Mouse (Mus musculus): ENCODE measurements around the gene Numb. TPM values are rescaled to one million over a fixed set of nuclear protein-coding genes. Genes with fewer than 3 reads are reported as not detected.
"Not testable (repeated sequence)": the region's sequence is repeated elsewhere in the genome, so short reads cannot be mapped to it uniquely, and the experiment has no call there.

Gene Numb
- polyA plus RNA-seq, 1 experiment from 2014 or later: 15.9 TPM

DNA sequence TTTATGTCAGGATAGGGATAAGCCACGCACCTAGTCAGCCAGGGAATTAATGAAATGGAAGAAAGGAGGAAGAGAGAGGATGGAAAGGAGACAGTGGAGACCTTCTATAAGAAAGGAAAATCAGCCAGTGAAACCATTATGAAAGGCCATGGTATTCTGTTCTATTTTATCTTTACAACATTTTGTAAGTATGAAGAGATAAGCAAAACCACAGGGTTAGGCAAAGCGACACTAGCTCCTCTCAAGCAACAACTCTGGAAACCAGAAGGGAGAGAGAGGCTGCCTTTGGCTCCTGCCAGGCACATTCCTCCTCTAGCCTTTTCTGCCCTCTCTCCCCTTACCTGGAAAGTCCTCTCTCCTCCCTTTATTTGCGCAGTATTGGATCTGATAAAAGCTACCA lies 20.2 kb upstream of the Numb start:
- H3K9me3 ChIP-seq (replicated peaks): no peaks in the 10 kb centered on the region
- no peaks in the 10 kb centered on the region for H3K36me3 ChIP-seq (replicated peaks)
- peaks cover 39% of the 10 kb centered on the region for H3K4me1 ChIP-seq (replicated peaks)
- no peak overlapping the region for H3K4me3 ChIP-seq (replicated peaks)
- 40% methylated on average over 3 of the region's 3 CpGs for WGBS (ENCODE audit: insufficient replicate concordance)
- H3K4me2 ChIP-seq: peak overlapping the region; percentile 8; the same call in 1 of the 2 replicates
- H3K9ac ChIP-seq: no peak overlapping the region
- H3K27me3 ChIP-seq: no peaks in the 10 kb centered on the region
- H3K27ac ChIP-seq (replicated peaks): 0 out of 2 replicates have a peak overlapping the region, but pooled peaks have one; percentile 4
- peak; percentile 47; the same call in 1 of the 2 replicates for ATAC-seq (ENCODE audit: insufficient read depth)

- no peak for ATAC-seq (ENCODE audit: insufficient read depth)
- H3K27me3 ChIP-seq: no peaks in the 10 kb centered on the region
- WGBS (ENCODE audit: insufficient replicate concordance): 54% methylated on average over 4 of the region's 4 CpGs
- no peaks in the 10 kb centered on the region for H3K9me3 ChIP-seq (replicated peaks)
- H3K9ac ChIP-seq: no peak overlapping the region
- peaks cover 38% of the 10 kb centered on the region for H3K4me1 ChIP-seq (replicated peaks)
- no peak overlapping the region for H3K4me3 ChIP-seq (replicated peaks)
- H3K36me3 ChIP-seq (replicated peaks): no peaks in the 10 kb centered on the region
- no peak overlapping the region for H3K4me2 ChIP-seq
- H3K27ac ChIP-seq (replicated peaks): no peak overlapping the region
These were observed 18.3 kb upstream of the Numb start for GRCm38 (mm10) chr12:83940031-83940430.

- Histone ChIP-seq H3K4me3 (replicated peaks) (no peak overlapping the region), H3K27me3 (no peaks in the 10 kb centered on the region), H3K27ac (replicated peaks) (no peak overlapping the region), H3K36me3 (replicated peaks) (no peaks in the 10 kb centered on the region), H3K9me3 (replicated peaks) (no peaks in the 10 kb centered on the region), H3K4me2 (no peak overlapping the region), H3K4me1 (replicated peaks) (peaks cover 38% of the 10 kb centered on the region), H3K9ac (no peak overlapping the region)
- no peak for ATAC-seq (ENCODE audit: insufficient read depth)
- WGBS (ENCODE audit: insufficient replicate concordance): 59% methylated on average over 2 of the region's 2 CpGs
These were observed 17.6 kb upstream of the Numb start for GRCm38 (mm10) chr12:83939332-83939731.

- not testable (repeated sequence) for H3K27me3 ChIP-seq; H3K9ac ChIP-seq; H3K4me2 ChIP-seq; H3K9me3 ChIP-seq (replicated peaks); ATAC-seq (ENCODE audit: insufficient read depth); H3K36me3 ChIP-seq (replicated peaks); H3K4me3 ChIP-seq (replicated peaks); H3K27ac ChIP-seq (replicated peaks)
- WGBS (ENCODE audit: insufficient replicate concordance): 45% methylated on average over 1 of the region's 1 CpGs
- peaks cover 38% of the 10 kb centered on the region for H3K4me1 ChIP-seq (replicated peaks)
These were observed 16.9 kb upstream of the Numb start for GRCm38 (mm10) chr12:83938592-83938991.

- H3K4me2 ChIP-seq: no peak overlapping the region
- peaks cover 38% of the 10 kb centered on the region for H3K4me1 ChIP-seq (replicated peaks)
- no peaks in the 10 kb centered on the region for H3K36me3 ChIP-seq (replicated peaks)
- no peak for ATAC-seq (ENCODE audit: insufficient read depth)
- no peaks in the 10 kb centered on the region for H3K9me3 ChIP-seq (replicated peaks)
- no peak overlapping the region for H3K9ac ChIP-seq
- H3K4me3 ChIP-seq (replicated peaks): no peak overlapping the region
- no peak overlapping the region for H3K27ac ChIP-seq (replicated peaks)
- 60% methylated on average over 10 of the region's 10 CpGs for WGBS (ENCODE audit: insufficient replicate concordance)
- no peaks in the 10 kb centered on the region for H3K27me3 ChIP-seq
These were observed 15.9 kb upstream of the Numb start for GRCm38 (mm10) chr12:83937600-83937999.

- Histone ChIP-seq H3K27ac (replicated peaks) (peak overlapping the region; percentile 59), H3K4me2 (no peak overlapping the region), H3K9me3 (replicated peaks) (no peaks in the 10 kb centered on the region), H3K27me3 (no peaks in the 10 kb centered on the region; the same call in 1 of the 2 replicates), H3K36me3 (replicated peaks) (no peaks in the 10 kb centered on the region), H3K4me1 (replicated peaks) (peaks cover 12% of the 10 kb centered on the region), H3K4me3 (replicated peaks) (no peak overlapping the region), H3K9ac (no peak overlapping the region)
- ATAC-seq (ENCODE audit: insufficient read depth): peak; percentile 41; the same call in 1 of the 2 replicates
- whole genome bisulfite sequencing (ENCODE audit: insufficient replicate concordance): 1% methylated on average over 2 of the region's 2 CpGs
These were observed 7.6 kb upstream of the Numb start for GRCm38 (mm10) chr12:83929186-83929804.

DNA sequence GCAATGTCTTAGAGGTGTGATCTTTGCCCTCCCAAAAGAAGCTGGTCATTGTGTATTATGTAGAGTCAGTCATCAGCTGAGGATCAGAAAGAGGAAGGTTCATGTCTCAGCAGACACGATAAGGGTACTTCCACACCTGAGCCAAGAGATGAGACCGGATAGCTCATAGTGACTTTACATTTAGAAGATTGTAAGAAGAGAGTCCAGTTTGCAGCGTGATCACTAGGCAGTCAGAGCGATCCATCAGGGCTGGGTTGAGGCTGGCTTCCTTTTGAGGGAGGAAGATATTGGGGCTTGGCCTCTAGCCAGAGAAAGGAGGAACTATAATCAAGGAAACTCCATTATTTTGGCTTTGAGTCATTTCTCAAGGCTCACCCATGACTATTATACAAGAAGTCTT lies 6.0 kb upstream of the Numb start:
- ATAC-seq (ENCODE audit: insufficient read depth): no peak
- no peaks in the 10 kb centered on the region for H3K9me3 ChIP-seq (replicated peaks)
- WGBS (ENCODE audit: insufficient replicate concordance): 18% methylated on average over 4 of the region's 4 CpGs
- H3K27me3 ChIP-seq: no peaks in the 10 kb centered on the region; the same call in 1 of the 2 replicates
- H3K36me3 ChIP-seq (replicated peaks): no peaks in the 10 kb centered on the region
- no peak overlapping the region for H3K4me2 ChIP-seq
- H3K4me1 ChIP-seq (replicated peaks): peaks cover 25% of the 10 kb centered on the region
- no peak overlapping the region for H3K9ac ChIP-seq
- no peak overlapping the region for H3K4me3 ChIP-seq (replicated peaks)
- no peak overlapping the region for H3K27ac ChIP-seq (replicated peaks)

- no peaks in the 10 kb centered on the region for H3K9me3 ChIP-seq (replicated peaks)
- H3K4me2 ChIP-seq: no peak overlapping the region
- H3K27me3 ChIP-seq: no peaks in the 10 kb centered on the region; the same call in 1 of the 2 replicates
- 57% methylated on average over 2 of the region's 2 CpGs for WGBS (ENCODE audit: insufficient replicate concordance)
- peaks cover 30% of the 10 kb centered on the region for H3K4me1 ChIP-seq (replicated peaks)
- H3K27ac ChIP-seq (replicated peaks): no peak overlapping the region
- H3K9ac ChIP-seq: no peak overlapping the region
- no peaks in the 10 kb centered on the region for H3K36me3 ChIP-seq (replicated peaks)
- H3K4me3 ChIP-seq (replicated peaks): no peak overlapping the region
- no peak for ATAC-seq (ENCODE audit: insufficient read depth)
These were observed 4.3 kb upstream of the Numb start for GRCm38 (mm10) chr12:83926061-83926460.

DNA sequence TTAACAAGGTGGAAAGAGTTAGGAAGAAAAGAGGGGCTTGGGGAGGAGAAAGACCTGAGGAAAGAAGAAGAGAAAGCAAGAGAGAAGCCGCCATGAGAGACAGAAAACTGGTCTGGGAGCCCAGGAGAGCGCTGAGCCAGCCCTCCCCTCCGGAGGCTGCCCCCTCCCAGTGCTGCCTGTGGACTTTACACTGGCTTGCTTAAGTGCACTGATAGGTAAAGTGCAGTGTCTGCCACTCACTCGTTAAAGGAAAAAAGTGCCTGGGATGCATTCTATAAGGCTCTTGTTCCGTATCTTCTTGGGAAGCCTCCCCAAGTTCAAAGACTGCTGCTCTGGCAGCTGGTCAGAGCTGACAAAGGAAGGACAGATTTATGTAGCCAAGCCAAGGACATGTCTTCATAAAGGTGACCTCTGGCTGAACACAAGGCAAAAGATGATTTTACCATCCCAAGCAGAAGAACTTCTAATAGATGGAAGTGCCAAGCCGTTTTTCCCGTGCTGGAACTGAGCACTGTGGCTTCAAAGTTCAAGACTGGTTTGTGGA lies 3.5 kb upstream of the Numb start:
- 59% methylated on average over 7 of the region's 7 CpGs for WGBS (ENCODE audit: insufficient replicate concordance)
- Histone ChIP-seq H3K27ac (replicated peaks) (no peak overlapping the region; the same call in 1 of the 2 replicates), H3K27me3 (no peaks in the 10 kb centered on the region; the same call in 1 of the 2 replicates), H3K4me3 (replicated peaks) (no peak overlapping the region), H3K4me2 (peak overlapping the region; percentile 27), H3K9me3 (replicated peaks) (no peaks in the 10 kb centered on the region), H3K36me3 (replicated peaks) (no peaks in the 10 kb centered on the region), H3K4me1 (replicated peaks) (peaks cover 37% of the 10 kb centered on the region), H3K9ac (no peak overlapping the region)
- ATAC-seq (ENCODE audit: insufficient read depth): no peak

DNA sequence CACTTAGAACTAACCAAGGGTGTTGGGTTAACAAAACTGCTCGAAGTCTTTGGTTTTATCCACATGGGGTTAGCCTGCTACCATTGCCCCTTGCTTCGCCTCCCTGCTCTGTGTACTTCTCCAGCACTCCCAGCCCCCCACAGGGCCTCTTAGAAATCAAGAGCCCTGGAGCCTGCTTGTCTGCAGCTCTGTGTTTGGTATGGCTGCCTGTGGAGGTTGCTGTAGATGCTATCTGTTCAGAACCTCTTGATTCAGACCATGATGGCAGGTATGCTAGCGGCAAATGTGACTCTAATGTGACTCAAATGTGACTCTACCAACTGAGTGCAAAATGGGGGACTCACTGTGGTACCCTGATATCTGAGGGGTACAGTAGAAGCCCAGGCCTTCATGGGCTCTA lies 2.6 kb upstream of the Numb start:
- H3K27ac ChIP-seq (replicated peaks): no peak overlapping the region
- H3K9ac ChIP-seq: no peak overlapping the region
- H3K27me3 ChIP-seq: no peaks in the 10 kb centered on the region; the same call in 1 of the 2 replicates

DNA sequence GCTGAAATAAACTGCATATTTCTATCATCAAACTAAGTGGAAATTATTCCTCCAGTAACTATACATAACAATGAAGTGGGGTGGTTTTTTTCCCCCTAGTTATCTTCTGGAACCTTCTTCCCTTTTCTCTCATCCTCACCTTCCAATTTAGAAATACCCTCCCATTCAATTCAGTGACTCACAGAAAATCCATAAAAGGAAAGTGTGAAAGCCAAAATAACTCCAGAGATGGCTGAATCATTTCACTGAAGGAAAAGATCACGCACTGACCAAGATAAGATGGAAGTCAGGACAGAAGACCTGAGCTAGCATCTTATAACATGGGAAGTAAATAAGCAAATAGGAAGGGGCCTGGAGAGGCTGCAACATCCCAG lies 1.7 kb upstream of the Numb start:
- Histone ChIP-seq H3K4me1 (replicated peaks) (peaks cover 33% of the 10 kb centered on the region), H3K4me2 (0 out of 2 replicates have a peak overlapping the region, but pooled peaks have one; percentile 77), H3K9ac (no peak overlapping the region), H3K36me3 (replicated peaks) (no peaks in the 10 kb centered on the region), H3K27me3 (no peaks in the 10 kb centered on the region), H3K4me3 (replicated peaks) (no peak overlapping the region), H3K27ac (replicated peaks) (0 out of 2 replicates have a peak overlapping the region, but pooled peaks have one; percentile 4), H3K9me3 (replicated peaks) (no peaks in the 10 kb centered on the region)
- 60% methylated on average over 1 of the region's 1 CpGs for WGBS (ENCODE audit: insufficient replicate concordance)
- ATAC-seq (ENCODE audit: insufficient read depth): no peak

More for the DNA sequence above, 2.6 kb upstream of the Numb start:
- peaks cover 39% of the 10 kb centered on the region for H3K4me1 ChIP-seq (replicated peaks)
- no peak for ATAC-seq (ENCODE audit: insufficient read depth)
- no peaks in the 10 kb centered on the region for H3K9me3 ChIP-seq (replicated peaks)
- WGBS (ENCODE audit: insufficient replicate concordance): 43% methylated on average over 3 of the region's 3 CpGs
- no peaks in the 10 kb centered on the region for H3K36me3 ChIP-seq (replicated peaks)
- no peak overlapping the region for H3K4me2 ChIP-seq
- no peak overlapping the region for H3K4me3 ChIP-seq (replicated peaks)
